Mouse (Mus musculus) embryo, embryonic 9.5 days (tissue): ENCODE data around the gene Sall1.
A peak's percentile ranks its signal among the peaks of the same experiment; 100 is the strongest.

Source experiments
- DNase-seq: peaks from one replicate; pipeline ENCODE4 v3.0.0-alpha.2; 2017; ENCODE audit errors: extremely low spot score

Sall1 gene

DNA sequence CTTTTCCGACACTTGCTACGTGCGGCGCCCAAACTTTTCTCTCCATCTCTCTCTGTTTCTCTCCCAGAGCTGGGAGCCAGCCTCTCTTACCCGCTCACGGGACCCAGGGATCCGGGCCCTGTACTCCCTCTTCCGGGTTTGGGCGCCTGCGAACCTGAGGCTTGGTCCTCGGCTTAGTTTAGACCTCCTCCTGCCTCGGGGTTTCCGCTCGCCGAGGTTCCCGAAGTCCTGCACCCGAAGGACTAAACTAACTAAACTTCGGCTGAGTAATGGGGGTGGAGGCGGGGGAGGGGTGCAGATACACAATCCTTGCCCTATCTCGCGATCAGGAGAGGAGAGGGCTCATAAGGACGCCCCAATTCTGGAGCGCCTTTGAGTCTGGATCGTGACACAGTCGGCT, at the start of gene Sall1:
Gene Sall1, minus strand, starts transcription at position 223 of the 400 bp plus-strand sequence.
- no peak for DNase-seq

DNA sequence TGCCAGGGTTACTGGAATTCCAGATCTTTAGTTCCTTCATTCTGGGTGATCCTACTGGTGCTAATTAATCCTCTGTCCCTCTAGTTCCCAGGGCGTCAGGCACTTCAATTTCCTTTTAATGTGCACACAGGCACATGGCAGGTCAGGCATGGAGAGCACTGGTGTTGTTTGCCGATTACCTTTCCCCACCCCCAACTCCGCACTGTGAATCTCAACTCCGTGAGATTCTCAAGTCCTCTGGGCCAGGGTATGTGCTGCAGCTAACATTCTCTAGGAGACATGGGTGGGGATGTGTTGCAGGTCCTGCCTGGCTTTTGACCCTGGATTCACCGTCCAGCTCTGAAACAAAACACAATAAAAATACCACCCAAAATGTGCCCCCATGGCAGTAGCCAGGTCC, 46.0 kb upstream of the Sall1 start:
- no peak for DNase-seq

DNA sequence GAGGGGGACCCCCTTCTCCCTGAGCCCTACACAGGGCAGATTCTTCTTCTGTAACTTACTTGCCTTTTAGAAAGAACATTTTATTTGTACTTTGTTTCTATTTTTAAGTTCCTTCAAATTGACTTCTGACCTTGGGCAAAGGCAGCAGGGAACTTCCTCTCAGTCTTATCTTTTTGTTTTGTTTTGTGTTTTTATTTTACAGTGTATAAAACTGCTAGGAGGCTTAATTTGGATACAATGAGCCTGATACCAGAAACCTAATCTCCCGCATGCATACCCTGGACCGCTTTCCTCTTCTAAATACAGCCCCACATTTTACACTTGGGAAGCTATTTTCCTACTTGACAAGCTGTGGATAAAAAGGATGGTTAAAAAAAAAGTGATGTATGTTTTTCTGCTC, 35.2 kb upstream of the Sall1 start:
- no peak for DNase-seq

DNA sequence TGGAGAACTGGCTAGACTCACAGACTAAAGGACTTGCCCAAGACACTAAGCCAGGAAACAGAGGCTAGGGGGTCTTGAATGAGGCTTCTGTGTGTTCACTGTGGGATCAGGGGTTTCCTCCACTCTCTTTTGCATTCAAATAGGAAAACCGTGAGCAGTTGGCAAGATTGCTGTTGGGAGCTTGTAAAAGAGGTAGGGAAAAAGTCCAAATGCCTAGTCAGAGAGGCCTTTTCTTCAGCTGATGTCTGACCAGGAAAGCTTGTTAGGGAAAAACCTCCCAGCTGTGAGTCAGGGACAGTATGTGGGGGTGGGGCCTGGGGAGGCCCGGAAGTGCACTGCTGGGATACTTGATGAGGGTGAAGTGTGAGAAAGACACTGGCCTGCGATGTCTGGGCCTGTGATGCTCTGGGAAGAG, 29.0 kb upstream of the Sall1 start:
- no peak for DNase-seq

DNA sequence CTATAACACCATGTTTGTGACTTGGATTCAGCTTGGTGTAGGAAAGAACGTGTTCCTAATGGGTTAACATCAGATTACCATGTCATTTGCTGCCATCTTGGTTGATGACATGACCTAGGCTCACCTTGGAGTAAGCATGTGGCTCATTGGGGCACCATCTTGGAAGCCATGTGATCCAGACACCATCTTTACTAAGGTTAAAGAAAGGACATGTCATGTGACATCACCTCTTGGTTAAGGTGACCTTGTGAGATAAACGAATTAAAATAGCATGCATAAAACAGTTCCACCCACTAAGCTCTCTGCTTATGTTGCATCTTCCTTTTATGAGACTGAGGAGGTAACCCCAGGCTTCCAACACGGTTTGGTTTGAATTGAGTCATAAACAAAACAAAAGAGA, 23.5 kb upstream of the Sall1 start:
- no peak for DNase-seq

DNA sequence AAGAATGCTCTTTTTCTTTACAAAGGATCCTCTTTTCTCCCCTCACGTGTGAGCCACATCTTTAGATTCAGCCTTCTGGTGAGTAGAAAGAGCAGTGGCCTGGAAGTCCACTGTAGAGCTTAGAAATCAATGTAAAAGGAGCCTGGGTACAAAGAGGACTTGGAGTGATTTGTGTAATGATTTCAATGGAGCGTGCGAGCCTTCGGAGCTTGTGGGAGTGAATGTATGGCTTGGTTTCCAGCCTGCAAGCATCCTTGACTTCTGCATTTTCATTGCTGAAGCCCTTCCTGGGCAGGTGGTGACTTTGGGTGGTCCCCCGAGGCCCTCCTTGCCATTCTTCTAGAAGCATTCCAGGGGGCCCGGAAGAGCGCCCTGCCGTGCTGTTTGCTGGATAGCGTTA, 20.1 kb upstream of the Sall1 start:
- DNase-seq, result no peak

DNA sequence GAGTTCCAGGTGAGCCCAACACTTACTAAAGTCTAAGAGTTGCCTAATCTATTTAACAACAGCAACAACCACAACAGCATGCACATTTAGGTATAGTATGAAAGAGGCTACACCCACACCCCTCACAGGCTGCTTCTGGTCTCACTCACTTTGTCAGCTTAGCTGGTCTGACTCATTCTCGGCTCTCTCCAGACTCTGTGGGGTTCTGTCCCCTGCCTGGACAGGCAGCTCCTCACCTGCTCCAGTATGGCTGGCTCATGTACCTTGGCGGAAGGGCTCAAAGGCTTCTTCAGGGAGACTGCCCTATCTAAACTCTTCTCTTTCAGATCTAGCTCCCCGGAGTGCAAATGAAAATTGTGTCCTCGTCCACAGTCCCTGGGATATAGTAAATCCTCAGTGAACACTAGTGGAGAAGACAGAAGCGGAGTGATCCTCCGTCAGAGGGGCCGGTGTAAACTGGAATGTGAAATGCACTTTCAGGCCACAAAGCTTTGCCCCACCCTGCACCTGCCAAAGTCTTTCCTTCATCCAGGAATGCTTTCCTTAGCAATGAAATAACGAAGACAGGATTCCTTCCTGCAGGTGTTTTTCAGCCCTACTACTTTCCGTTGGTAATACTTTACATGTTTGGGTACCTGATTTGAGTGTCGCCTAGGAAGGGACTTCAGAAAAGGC, 19.5 kb upstream of the Sall1 start:
- DNase-seq, result no peak

DNA sequence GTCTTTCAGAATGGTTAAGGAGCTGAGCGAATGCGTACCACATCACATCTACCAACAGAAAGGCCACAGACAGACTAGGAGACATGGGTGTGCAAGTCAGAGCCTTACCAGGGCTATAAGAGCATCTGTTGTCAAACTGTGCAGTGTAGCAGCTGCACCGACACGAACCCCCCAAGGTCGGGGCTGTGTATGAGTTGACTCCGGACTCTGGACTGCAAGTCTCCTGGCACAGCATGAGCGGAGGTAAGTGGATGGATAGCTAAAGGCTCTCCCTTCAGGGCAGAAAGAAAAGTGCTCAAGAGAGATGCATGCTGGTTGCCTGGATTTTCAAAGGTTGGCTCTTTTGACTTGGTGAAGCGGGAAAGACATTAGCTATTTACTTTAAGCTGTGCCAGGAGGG, 16.8 kb upstream of the Sall1 start:
- no peak for DNase-seq

DNA sequence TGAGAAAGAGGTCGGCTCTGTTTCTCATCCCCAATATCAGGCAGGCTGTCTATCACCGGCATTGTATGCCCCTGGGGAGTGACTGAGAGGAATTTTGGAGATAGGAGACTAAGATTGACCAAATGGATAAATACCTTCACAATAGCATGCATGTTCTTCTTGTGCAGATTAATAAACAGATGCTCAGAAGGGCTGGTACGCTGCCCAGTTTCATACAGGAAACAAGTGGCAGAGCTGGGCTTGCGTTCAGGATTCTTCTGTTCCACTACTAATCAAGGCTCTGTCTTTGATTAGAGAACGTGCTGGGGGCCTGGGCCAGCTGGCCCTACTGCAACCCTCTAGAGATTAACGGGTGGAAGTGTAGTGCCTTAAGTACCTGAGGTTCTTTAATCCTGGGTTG, 15.5 kb upstream of the Sall1 start:
- no peak for DNase-seq

DNA sequence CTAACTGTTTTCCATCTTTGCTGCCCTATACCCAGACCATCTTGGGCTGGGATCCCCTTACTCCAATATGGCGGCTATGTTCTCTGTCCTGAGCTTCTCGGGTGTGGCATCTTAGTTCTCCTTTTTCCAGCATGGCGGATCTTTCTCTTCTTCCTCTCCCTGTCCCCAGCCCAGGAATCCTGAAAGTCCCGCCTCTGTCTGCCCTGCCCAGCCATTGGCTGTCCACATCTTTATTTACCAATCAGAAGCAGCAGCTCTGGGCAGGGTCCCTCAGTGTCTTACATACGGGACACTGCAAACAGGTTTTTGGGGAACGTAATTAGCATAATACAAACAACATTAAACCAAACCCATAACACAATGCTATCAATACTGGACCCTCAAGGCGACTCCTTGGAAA, 8.9 kb upstream of the Sall1 start:
- no peak for DNase-seq

DNA sequence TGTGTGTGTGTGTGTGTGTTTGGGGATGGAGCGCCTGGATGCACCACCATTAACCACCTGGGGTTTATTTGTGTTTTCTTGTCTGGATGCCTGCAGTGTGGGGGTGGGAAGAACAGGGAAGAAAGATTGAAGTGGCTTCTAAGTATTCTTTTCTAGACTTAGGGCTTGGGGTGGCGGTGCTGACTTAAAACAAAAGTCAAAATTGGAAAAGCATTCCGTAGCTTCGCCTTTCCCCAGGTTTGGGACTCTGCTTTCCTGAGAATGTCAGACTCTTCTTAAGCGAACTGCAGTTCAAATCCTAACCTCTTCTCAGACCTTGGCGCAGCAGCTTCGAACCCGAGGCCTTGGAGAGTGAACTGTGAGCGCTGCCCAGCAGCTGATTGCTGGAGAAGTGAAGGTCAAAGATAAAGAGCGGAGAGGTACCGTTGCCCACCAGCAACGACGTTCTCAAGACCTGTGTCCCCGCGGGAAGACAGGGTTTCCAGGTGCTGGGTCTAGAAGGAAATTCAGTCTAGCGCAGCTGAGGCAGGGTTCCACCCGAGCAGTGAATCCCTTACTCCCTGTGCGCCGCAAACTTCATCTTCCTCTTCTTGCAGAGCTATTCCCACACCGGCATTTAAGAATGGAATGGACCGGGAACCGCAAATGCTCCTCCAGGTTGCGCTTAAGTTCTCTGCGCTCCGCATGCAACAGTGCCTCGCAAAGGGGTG, 2.8 kb upstream of the Sall1 start:
- peak; percentile 66 for DNase-seq

DNA sequence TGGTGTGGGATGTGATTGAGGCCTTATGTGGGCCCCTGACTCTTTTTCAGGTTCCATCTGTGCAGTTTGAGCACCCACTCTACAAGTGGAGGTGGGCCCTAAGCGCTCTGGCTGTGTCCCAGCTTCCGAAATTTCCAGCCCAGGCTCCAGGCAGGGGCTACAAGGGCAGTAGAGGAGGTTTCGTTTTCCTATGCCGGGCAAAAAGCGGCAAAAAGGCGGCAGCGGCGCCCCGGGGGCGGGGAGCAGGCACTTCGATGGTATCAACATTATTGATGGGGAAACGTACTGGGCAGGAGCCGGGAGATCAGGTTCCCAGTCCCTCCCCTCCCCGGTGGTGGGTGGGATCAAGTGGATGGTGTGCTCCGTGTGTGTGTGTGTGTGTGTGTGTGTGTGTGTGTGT, 2.3 kb upstream of the Sall1 start:
- peak; percentile 85 for DNase-seq

DNA sequence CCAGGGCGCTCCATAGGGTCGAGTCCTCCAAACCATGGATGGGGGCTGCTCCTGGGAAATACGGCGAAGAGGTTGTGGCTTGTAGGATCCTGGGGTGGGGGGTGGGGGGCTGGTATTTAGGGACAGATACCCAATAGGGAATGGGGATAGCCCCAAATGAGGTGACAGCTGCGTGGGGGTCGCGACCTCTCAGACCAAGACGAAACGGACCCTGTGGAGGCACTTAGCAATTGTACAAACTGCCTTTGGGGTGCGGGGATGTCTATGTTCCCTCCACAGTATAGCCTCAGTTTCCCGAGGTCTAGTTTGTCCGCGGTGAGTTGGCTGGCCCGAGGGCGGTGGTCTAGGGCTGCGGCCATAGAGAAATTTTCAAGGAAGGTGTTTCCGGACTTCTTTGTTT, 1.8 kb upstream of the Sall1 start:
- DNase-seq, result no peak

DNA sequence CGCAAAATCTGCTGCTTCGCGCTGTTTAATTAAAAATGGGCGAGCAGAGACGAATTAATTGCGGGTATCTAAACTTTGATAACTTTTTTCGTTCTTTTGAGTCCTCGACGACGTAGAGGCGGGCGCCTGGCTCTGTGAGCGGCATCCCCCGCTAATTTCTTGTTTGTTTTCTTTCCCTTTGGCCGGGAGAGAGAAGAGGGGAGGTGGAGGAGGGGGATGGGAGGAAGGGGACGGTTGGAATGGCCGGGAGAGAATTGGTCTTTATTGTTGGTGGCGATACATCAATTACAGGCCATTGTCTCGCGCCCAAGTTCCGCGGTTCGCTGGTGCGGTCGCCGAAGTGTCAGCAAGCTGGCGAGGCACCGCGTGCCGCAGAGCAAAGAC, 1.2 kb upstream of the Sall1 start:
- peak; percentile 77 for DNase-seq

DNA sequence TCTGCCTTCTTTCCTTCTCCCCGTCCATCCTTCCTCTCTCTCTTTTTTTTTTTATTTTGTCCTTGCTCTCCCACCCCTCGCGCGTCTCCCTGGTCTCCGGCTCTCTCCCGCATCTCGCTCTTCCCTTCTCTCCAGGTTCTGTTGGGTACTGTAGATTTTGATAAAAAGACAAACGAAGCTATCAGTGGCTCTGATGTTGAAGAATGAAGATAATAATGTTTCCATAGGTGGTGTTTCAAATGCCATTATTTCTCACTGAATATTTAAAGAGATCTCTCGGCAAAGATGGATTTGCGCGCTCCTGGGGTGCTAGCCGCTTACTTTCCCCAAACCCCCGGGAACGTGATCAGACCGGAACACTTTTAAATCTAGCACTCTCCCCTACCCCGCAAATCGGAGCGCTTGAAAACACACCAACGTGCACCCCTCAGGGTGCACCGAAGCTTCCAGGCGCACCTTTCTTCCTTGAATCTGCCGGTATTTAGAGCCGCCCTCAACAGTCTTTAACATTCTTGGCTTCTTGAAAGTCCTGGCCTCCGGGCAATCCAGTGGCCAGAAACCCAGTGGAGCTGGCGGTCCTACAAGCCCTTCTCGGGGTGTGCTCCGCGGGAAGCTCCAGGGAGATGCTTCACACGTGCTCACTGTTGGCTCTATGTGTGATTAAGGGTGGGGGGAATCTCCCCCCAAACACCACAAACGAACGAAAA, 702 bp upstream of the Sall1 start:
- DNase-seq, result peak; percentile 73

DNA sequence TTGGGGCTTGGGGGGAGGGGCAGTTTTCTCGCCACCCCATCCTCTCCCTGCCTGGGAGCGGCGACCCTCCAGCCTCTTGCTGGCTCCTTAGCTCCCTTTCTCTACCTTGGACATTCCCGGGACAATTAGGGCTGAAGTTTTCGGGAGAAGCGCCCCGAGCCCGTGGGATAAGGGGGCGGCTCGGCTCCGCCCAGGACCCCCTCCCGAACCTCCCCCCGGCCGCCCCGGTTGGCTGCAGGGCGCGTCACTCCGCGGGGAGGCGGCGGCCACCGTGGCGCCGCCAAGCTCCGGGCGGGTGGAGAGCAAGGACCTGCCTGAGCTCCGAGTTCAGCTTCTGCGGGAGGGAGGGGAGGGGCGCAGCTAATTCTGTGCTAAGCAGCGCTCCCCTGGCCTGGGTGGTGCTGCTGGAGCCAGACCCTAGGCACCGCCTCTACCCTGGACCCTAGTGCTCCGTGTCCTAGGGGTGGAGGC, 556 bp downstream of the Sall1 start:
- DNase-seq, result peak; percentile 92

DNA sequence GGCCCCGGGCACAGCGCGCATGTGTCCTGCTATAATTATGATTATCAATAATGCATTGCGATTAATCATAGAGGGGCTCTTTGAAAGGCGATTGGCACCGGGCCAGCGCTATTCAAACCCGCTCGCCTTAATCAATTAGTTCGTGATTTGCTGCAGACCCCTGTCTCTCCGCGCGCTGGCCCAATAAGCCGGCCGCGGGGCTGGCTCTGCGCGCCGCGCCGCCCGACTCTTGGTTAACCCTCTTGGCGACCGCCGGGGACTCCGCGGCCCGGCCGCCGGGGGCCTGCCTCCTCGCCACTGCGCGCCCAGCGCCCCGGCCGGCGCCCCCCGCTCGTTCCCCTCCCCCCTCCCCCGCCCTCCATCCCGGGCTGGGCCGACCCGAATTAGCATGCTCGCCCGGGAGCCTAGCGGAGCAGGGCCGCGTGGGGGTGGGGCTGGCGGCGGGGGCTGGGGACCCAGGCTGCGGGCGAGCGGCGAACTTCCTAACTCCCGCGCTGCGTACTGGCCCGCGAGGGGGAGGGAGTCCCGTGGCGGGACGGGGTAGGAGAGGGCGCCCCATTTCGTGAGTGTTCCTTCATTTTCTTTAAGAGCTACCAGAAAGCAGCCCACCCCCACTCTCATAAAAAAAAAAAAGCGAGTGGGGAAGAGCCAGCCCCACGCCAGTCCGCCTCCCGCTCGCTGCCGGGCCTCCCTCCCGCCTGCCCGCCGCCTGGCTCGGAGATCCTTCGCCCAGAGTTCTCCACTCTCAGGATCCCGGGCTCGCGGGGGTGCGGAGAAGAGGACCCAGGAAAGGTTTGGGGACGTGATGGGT, 1.2 kb downstream of the Sall1 start:
- peak; percentile 94 for DNase-seq

DNA sequence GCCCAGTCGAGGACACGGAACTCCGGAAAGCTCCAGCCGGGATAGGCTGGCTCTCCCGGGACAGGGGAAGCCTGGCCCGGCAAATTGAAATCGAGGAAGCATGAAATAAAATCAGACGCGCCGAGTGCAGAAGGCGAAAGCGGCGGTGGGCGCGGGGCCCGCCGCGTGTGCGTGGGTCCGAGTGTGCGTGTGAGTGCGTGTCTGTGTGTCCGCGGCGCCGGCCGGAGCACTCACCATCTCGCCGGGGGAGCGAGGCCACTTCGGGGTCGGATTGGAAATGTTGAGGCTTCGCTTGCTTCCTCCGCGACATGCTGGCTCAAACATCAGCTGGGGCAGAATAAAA, 1.9 kb downstream of the Sall1 start:
- DNase-seq, result peak; percentile 70

DNA sequence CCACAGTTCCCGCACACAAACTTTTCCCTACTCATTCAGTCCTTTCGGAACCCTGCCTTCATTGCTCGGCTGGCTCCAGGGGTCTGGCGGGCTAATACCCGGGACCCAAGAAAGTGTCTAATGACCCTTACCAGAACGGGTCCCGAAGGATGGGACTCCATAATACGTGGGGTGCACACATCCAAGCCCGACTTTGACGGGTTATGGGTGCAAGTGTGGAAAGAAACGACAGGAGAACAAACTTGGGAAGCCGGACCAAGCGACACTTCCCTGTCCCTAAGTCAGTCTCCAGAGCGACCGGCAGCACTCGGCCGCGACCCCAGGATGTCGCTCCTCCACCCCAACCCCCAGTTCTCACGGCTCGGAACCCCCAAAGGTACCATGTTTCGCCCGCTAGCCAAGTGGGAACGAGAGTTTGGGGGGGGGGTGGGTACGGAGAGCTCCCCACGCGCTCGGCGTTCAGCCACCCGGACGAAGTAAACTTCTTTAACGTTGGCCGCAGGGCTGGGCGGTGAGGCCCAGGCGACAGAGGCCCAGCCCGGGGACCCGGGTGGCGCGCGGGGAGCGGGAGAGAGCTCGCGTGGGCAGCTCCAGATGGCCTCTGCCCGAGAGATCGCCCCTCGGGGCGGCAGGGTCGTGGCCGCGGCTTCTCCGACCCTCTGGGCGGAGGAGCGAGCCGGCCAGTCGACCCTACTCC, 2.4 kb downstream of the Sall1 start:
- DNase-seq, result peak; percentile 68

DNA sequence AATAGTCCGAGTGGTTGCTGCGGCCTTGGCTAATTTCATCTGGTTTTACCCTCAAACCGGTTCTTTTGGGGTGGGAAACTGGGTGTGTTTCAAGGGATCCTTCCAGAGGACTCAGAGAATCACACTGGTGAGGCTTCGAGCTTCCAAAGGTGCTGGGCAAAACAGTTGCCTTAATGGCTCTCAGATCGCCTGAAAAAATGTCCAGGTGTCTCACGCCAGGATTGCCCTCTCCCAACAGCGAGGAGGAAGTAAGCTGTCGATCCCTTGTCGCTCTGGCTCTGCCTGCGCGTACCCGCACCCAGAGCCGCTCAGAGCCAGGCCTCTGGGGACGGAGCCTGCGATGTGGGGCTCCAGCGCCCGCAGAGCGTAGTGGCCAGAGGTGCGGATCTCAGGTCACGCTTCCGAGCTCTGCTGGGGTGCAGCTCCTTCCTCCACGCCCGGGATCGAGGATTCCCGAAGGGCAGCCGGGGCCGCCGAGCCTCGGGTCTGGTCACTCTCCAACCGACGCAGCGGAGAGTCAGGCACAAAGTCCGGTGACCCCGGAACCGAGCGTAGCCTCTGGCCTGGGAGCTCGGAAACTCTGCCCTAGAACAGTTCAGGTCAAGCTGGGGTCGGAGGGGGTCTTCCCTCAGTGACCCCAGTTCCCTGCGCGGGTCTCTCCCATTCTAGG, 3.1 kb downstream of the Sall1 start:
- DNase-seq, result peak; percentile 67

DNA sequence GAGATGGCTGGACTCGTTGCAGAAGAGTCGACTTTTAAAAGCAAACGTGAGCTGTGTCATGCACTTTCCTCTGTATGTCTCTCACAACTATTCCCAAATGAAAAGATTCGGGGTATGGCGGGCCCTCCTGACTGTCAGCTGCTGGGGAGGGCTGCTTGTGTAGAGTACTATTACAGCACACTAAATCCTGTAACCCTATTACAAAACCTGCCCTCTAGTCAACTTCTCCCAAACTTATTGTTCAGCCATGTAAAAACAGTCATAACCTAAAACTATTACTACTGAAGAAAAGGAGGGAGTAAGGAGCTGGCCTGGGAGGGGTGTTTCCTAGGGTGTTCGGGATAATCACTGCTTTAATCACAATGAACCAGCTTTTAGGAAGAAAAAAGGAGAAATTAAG, 4.1 kb downstream of the Sall1 start:
- no peak for DNase-seq
